Mouse (Mus musculus): ENCODE data around the gene Foxp1. TPM values are rescaled to one million over a fixed set of nuclear protein-coding genes. Genes with fewer than 3 reads are reported as not detected.

Foxp1 gene
- total RNA-seq, 2 experiments from 2014 or later = 88.5 to 93.5 TPM

- Histone ChIP-seq H3K27ac (no peak overlapping the region), H3K4me3 (no peak overlapping the region)
- no peak for DNase-seq (ENCODE audit: low spot score in 2 of 2)
- TF ChIP-seq CTCF (conservative IDR thresholded peaks at IDR 0.05) = no peak
These were observed 416.5 kb downstream of the Foxp1 start for GRCm38 (mm10) chr6:99105979-99106378.

- Histone ChIP-seq H3K27ac (no peak overlapping the region), H3K4me3 (no peak overlapping the region)
- DNase-seq (ENCODE audit: low spot score in 2 of 2) = no peak
- no peak for TF ChIP-seq CTCF (conservative IDR thresholded peaks at IDR 0.05)
These were observed 418.1 kb downstream of the Foxp1 start for GRCm38 (mm10) chr6:99104446-99104845.

GRCm38 (mm10) chr6:99103911-99104310, 418.6 kb downstream of the Foxp1 start:
- no peak for TF ChIP-seq CTCF (conservative IDR thresholded peaks at IDR 0.05)
- no peak for DNase-seq (ENCODE audit: low spot score in 2 of 2)
- Histone ChIP-seq H3K27ac (no peak overlapping the region), H3K4me3 (no peak overlapping the region)

- DNase-seq (ENCODE audit: low spot score in 2 of 2) = no peak
These were observed 421.0 kb downstream of the Foxp1 start for GRCm38 (mm10) chr6:99101489-99101908.

GRCm38 (mm10) chr6:99100331-99100730, 422.2 kb downstream of the Foxp1 start:
- no peak for TF ChIP-seq CTCF (conservative IDR thresholded peaks at IDR 0.05)

More at GRCm38 (mm10) chr6:99101489-99101908, 421.0 kb downstream of the Foxp1 start:
- H3K27ac ChIP-seq = no peak overlapping the region; the same call in 1 of the 2 replicates
- H3K4me3 ChIP-seq = no peak overlapping the region
- no peak for TF ChIP-seq CTCF (conservative IDR thresholded peaks at IDR 0.05)

GRCm38 (mm10) chr6:99099781-99100180, 422.7 kb downstream of the Foxp1 start:
- Histone ChIP-seq H3K27ac (no peak overlapping the region), H3K4me3 (no peak overlapping the region)
- DNase-seq (ENCODE audit: low spot score in 2 of 2) = no peak
- TF ChIP-seq CTCF (conservative IDR thresholded peaks at IDR 0.05) = no peak

More at GRCm38 (mm10) chr6:99100331-99100730, 422.2 kb downstream of the Foxp1 start:
- no peak overlapping the region for H3K4me3 ChIP-seq
- no peak overlapping the region for H3K27ac ChIP-seq
- no peak for DNase-seq (ENCODE audit: low spot score in 2 of 2)

GRCm38 (mm10) chr6:99097191-99097590, 425.3 kb downstream of the Foxp1 start:
- DNase-seq (ENCODE audit: low spot score in 2 of 2) = no peak
- no peak overlapping the region for H3K4me3 ChIP-seq
- peak overlapping the region; percentile 59 for H3K27ac ChIP-seq

GRCm38 (mm10) chr6:99096776-99097166, 425.8 kb downstream of the Foxp1 start:
- no peak for TF ChIP-seq CTCF (conservative IDR thresholded peaks at IDR 0.05)
- H3K4me3 ChIP-seq = no peak overlapping the region
- H3K27ac ChIP-seq = peak overlapping the region; percentile 59
- no peak for DNase-seq (ENCODE audit: low spot score in 2 of 2)

More at GRCm38 (mm10) chr6:99097191-99097590, 425.3 kb downstream of the Foxp1 start:
- no peak for TF ChIP-seq CTCF (conservative IDR thresholded peaks at IDR 0.05)

- TF ChIP-seq CTCF (conservative IDR thresholded peaks at IDR 0.05) = no peak
- DNase-seq (ENCODE audit: low spot score in 2 of 2) = no peak
- Histone ChIP-seq H3K27ac (peak overlapping the region; percentile 70), H3K4me3 (peak overlapping the region; percentile 51)
These were observed 426.3 kb downstream of the Foxp1 start for GRCm38 (mm10) chr6:99096105-99096775.

- TF ChIP-seq CTCF (conservative IDR thresholded peaks at IDR 0.05) = no peak
- Histone ChIP-seq H3K27ac (peak overlapping the region; percentile 70), H3K4me3 (peak overlapping the region; percentile 51)
- DNase-seq (ENCODE audit: low spot score in 2 of 2) = no peak
These were observed 427.1 kb downstream of the Foxp1 start for GRCm38 (mm10) chr6:99095185-99096104.

- no peak for TF ChIP-seq CTCF (conservative IDR thresholded peaks at IDR 0.05)
- no peak for DNase-seq (ENCODE audit: low spot score in 2 of 2)
- Histone ChIP-seq H3K27ac (peak overlapping the region; percentile 70), H3K4me3 (peak overlapping the region; percentile 51)
These were observed 428.1 kb downstream of the Foxp1 start for GRCm38 (mm10) chr6:99094339-99094989.

- DNase-seq (ENCODE audit: low spot score in 2 of 2) = no peak
- TF ChIP-seq CTCF (conservative IDR thresholded peaks at IDR 0.05) = no peak
- no peak overlapping the region; the same call in 1 of the 2 replicates for H3K27ac ChIP-seq
- H3K4me3 ChIP-seq = no peak overlapping the region
These were observed 428.7 kb downstream of the Foxp1 start for GRCm38 (mm10) chr6:99093856-99094255.

GRCm38 (mm10) chr6:99093208-99093607, 429.3 kb downstream of the Foxp1 start:
- DNase-seq (ENCODE audit: low spot score in 2 of 2) = no peak
- Histone ChIP-seq H3K27ac (no peak overlapping the region), H3K4me3 (no peak overlapping the region)
- TF ChIP-seq CTCF (conservative IDR thresholded peaks at IDR 0.05) = no peak

All from layer of hippocampus, adult 2 months (tissue).